Mouse (Mus musculus) olfactory bulb, adult 2 months (tissue): ENCODE results near the gene Eapp.

Experiments
- CTCF ChIP-seq: fragments of 200-500 bp; IDR thresholded peaks from 2 replicates; pipeline ENCODE4 v1.5.1; 2012; ENCODE audit warnings: low read depth, mild to moderate bottlenecking, low read length, moderate library complexity; ENCODE audit not compliant: insufficient read depth
- POLR2A ChIP-seq: fragments of 200-500 bp; IDR thresholded peaks from 2 replicates; pipeline ENCODE4 v1.6.1; 2012; ENCODE audit warnings: mild to moderate bottlenecking, low read depth, low read length, moderate library complexity; ENCODE audit not compliant: insufficient read depth

- TF ChIP-seq CTCF (0 out of 2 replicates have a peak, but pooled peaks have one; percentile 24), POLR2A (no peak)
Observed at GRCm38 (mm10) chr12:54656039-54656395, 39.7 kb downstream of the Eapp start.
